Mouse (Mus musculus): ENCODE results near the gene Cdh5. TPM values are rescaled to one million over a fixed set of nuclear protein-coding genes. Genes with fewer than 3 reads are reported as not detected.

Cdh5 gene
- polyA plus RNA-seq, 1 experiment from 2014 or later: 19.7 TPM

DNA sequence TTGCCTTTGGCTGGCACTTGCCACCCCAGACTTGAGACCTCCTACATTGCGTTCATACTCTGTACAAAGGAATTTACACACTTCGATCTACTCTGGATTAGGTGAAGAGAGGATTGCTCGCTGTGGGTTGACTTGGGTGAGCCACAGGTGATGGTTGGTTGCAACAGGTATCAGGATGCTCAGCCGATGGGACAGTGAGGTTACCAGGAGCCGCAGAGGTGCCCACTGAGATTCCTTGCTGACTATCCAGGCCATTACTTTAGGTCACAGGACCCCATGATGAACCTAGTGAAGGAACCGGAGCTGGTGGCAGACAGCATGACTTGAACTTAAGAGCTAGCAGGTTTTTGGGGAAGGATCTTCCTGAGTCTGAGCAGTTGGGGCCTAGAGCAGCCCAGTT is 71.0 kb downstream of the Cdh5 start:
- Histone ChIP-seq H3K36me3 (replicated peaks; ENCODE audit: control insufficient read depth, insufficient read depth, low read depth, low read length) (no peaks in the 10 kb centered on the region), H3K9ac (replicated peaks; ENCODE audit: low read length) (no peak overlapping the region), H3K4me3 (ENCODE audit: low read depth, low read length) (no peak overlapping the region), H3K9me3 (replicated peaks; ENCODE audit: control insufficient read depth, low read length) (no peaks in the 10 kb centered on the region; the same call in 1 of the 2 replicates), H3K4me2 (ENCODE audit: low read depth, low read length) (no peak overlapping the region), H3K4me1 (ENCODE audit: control insufficient read depth, insufficient read depth, low read length) (no peaks in the 10 kb centered on the region; the same call in 1 of the 2 replicates), H3K27ac (replicated peaks; ENCODE audit: low read depth, low read length) (no peak overlapping the region), H3K27me3 (ENCODE audit: control insufficient read depth, insufficient read depth, low read length) (peaks cover 37% of the 10 kb centered on the region)
- no peak for ATAC-seq (replicated peaks; ENCODE audit: insufficient number of reproducible peaks, low FRiP score, low TSS enrichment, low read depth)
- no peak for DNase-seq (ENCODE audit: low spot score)
- WGBS: 84% methylated on average over 6 of the region's 6 CpGs

DNA sequence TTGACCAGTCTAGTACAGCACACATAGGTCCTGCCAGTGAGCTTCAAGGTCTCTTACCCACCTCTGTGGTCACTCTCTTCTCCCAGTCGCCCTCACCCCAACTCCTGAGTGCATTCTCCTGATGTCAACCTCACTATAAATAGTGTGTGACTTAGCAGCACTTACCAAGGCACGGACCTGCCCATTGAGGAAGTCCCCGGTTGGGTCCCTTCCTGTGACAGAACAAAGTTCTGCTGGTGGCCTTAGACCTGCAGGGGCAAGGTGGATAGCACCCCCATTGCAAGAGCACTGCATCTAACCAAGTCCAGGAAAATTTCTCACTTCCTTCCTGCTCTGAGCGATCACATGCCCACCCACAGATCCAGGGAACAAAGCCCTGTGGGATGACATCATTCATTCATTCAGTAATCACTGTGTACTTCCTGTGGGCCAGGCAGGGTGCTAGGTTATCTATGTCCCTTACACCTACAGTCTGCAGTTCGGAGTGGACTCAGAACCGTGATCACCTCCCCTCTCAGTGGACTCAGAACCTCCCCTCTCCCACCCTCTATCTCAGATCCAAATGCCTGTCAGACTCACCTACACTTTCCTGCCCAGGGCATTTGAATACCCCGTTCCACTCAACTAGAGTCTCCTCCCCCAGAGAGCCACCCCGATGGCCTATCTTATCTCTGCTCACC is 74.6 kb downstream of the Cdh5 start:
- H3K4me3 ChIP-seq (ENCODE audit: low read depth, low read length): no peak overlapping the region
- 73% methylated on average over 8 of the region's 8 CpGs for WGBS
- ATAC-seq (replicated peaks; ENCODE audit: insufficient number of reproducible peaks, low FRiP score, low TSS enrichment, low read depth): no peak

DNA sequence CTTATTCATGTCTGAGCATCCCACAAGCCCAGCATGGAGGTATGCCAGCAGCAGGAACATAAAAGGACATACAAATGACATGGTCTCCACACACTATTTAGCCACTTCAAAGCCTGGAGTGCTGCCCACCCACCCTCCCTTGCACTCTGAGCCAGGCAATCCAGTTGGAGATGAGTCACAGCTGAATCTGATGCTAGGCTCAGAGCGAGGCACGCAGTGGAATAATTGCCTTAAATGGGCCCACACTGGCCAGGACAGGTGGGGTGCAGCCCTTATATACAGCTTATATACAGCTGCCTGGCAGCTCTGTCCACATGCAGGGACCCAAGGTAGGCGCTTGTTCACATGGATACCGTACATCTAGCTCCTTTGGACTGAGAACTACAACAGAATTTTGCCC is 75.6 kb downstream of the Cdh5 start:
- H3K27me3 ChIP-seq (ENCODE audit: control insufficient read depth, insufficient read depth, low read length): peaks cover 13% of the 10 kb centered on the region
- no peak overlapping the region for H3K27ac ChIP-seq (replicated peaks; ENCODE audit: low read depth, low read length)
- H3K4me1 ChIP-seq (ENCODE audit: control insufficient read depth, insufficient read depth, low read length): no peaks in the 10 kb centered on the region
- no peak overlapping the region for H3K4me2 ChIP-seq (ENCODE audit: low read depth, low read length)
- no peaks in the 10 kb centered on the region; the same call in 1 of the 2 replicates for H3K9me3 ChIP-seq (replicated peaks; ENCODE audit: control insufficient read depth, low read length)
- WGBS: 82% methylated on average over 4 of the region's 4 CpGs
- H3K9ac ChIP-seq (replicated peaks; ENCODE audit: low read length): no peak overlapping the region
- no peaks in the 10 kb centered on the region for H3K36me3 ChIP-seq (replicated peaks; ENCODE audit: control insufficient read depth, insufficient read depth, low read depth, low read length)
- DNase-seq (ENCODE audit: low spot score): no peak
- ATAC-seq (replicated peaks; ENCODE audit: insufficient number of reproducible peaks, low FRiP score, low TSS enrichment, low read depth): no peak
- H3K4me3 ChIP-seq (ENCODE audit: low read depth, low read length): no peak overlapping the region

More for the DNA sequence above, 74.6 kb downstream of the Cdh5 start:
- Histone ChIP-seq H3K4me2 (ENCODE audit: low read depth, low read length) (no peak overlapping the region), H3K9me3 (replicated peaks; ENCODE audit: control insufficient read depth, low read length) (no peaks in the 10 kb centered on the region; the same call in 1 of the 2 replicates), H3K27me3 (ENCODE audit: control insufficient read depth, insufficient read depth, low read length) (peaks cover 21% of the 10 kb centered on the region), H3K4me1 (ENCODE audit: control insufficient read depth, insufficient read depth, low read length) (no peaks in the 10 kb centered on the region), H3K36me3 (replicated peaks; ENCODE audit: control insufficient read depth, insufficient read depth, low read depth, low read length) (no peaks in the 10 kb centered on the region), H3K9ac (replicated peaks; ENCODE audit: low read length) (no peak overlapping the region), H3K27ac (replicated peaks; ENCODE audit: low read depth, low read length) (no peak overlapping the region)
- no peak for DNase-seq (ENCODE audit: low spot score)

DNA sequence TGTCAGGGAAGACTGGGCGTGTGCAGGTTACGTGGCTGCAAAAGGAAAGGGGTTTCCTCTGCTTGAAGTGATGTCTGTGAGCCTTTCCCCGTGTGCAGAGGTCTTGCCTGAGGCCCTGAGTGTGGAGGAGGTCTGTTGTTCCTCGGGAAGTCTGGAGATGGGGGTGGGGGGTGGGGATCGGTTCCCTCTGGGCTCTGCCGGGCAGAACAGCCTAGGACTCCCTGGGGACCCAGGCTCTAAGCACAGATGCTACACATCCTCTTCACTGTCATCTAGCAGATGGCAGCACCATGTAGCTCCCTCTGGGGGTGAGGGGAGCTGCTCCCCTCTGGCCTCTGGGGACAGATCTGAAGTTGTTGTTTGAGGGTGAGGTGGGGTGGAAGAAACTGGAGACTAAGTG is 83.5 kb downstream of the Cdh5 start:
- ATAC-seq (replicated peaks; ENCODE audit: insufficient number of reproducible peaks, low FRiP score, low TSS enrichment, low read depth) (no peak; the same call in 1 of the 2 replicates), DNase-seq (ENCODE audit: low spot score) (no peak)
- no peak overlapping the region for H3K9ac ChIP-seq (replicated peaks; ENCODE audit: low read length)
- 13% methylated on average over 6 of the region's 6 CpGs for WGBS
- H3K4me3 ChIP-seq (ENCODE audit: low read depth, low read length): no peak overlapping the region
- no peaks in the 10 kb centered on the region for H3K4me1 ChIP-seq (ENCODE audit: control insufficient read depth, insufficient read depth, low read length)
- no peaks in the 10 kb centered on the region for H3K9me3 ChIP-seq (replicated peaks; ENCODE audit: control insufficient read depth, low read length)
- no peak overlapping the region for H3K4me2 ChIP-seq (ENCODE audit: low read depth, low read length)
- H3K36me3 ChIP-seq (replicated peaks; ENCODE audit: control insufficient read depth, insufficient read depth, low read depth, low read length): no peaks in the 10 kb centered on the region
- no peak overlapping the region for H3K27ac ChIP-seq (replicated peaks; ENCODE audit: low read depth, low read length)
- H3K27me3 ChIP-seq (ENCODE audit: control insufficient read depth, insufficient read depth, low read length): no peaks in the 10 kb centered on the region

DNA sequence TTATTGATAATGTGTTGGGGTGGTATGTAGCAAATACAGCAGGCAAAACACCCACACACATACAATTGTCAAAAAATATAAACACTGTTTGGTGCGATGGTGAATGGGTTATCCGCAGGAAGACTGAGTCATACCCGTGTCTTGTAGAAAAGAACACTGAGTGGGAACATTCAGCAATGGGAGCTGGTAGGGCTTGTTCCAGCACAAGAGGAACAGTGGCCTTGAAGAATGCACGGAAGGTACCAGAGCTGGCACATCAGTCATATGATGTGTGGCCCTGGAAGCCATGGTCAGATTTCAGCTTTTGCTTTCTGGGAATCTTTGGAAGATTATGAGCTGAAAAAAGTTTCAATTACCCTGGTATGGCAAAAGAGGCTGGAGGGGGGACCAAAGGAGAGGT is 85.4 kb downstream of the Cdh5 start:
- Histone ChIP-seq H3K36me3 (replicated peaks; ENCODE audit: control insufficient read depth, insufficient read depth, low read depth, low read length) (no peaks in the 10 kb centered on the region), H3K9me3 (replicated peaks; ENCODE audit: control insufficient read depth, low read length) (no peaks in the 10 kb centered on the region), H3K4me2 (ENCODE audit: low read depth, low read length) (no peak overlapping the region), H3K4me3 (ENCODE audit: low read depth, low read length) (no peak overlapping the region), H3K9ac (replicated peaks; ENCODE audit: low read length) (no peak overlapping the region), H3K27me3 (ENCODE audit: control insufficient read depth, insufficient read depth, low read length) (no peaks in the 10 kb centered on the region), H3K4me1 (ENCODE audit: control insufficient read depth, insufficient read depth, low read length) (no peaks in the 10 kb centered on the region), H3K27ac (replicated peaks; ENCODE audit: low read depth, low read length) (no peak overlapping the region)
- DNase-seq (ENCODE audit: low spot score) (no peak), ATAC-seq (replicated peaks; ENCODE audit: insufficient number of reproducible peaks, low FRiP score, low TSS enrichment, low read depth) (no peak)
- 90% methylated on average over 4 of the region's 4 CpGs for WGBS

DNA sequence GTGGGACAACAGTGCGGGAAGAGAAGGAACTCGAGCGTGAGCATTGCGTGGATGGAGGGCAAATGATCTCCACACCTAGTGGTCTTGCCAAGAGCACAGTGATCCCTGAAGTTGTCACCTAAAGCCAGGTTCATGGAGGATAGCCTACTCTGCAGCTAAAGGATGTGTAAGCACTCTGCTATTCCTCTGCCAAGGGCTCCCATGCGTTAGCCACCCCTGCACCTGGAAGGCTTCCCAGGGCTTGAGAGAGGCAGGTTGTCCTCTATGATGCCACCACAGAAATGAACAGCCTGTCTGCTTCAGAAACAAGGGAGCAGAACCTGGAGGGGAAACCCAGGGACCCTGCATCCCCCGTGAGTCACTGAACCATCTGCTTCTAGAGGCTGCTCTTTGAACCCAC is 86.2 kb downstream of the Cdh5 start:
- Histone ChIP-seq H3K27me3 (ENCODE audit: control insufficient read depth, insufficient read depth, low read length) (no peaks in the 10 kb centered on the region), H3K9me3 (replicated peaks; ENCODE audit: control insufficient read depth, low read length) (no peaks in the 10 kb centered on the region), H3K4me1 (ENCODE audit: control insufficient read depth, insufficient read depth, low read length) (no peaks in the 10 kb centered on the region), H3K4me3 (ENCODE audit: low read depth, low read length) (no peak overlapping the region), H3K27ac (replicated peaks; ENCODE audit: low read depth, low read length) (no peak overlapping the region), H3K4me2 (ENCODE audit: low read depth, low read length) (no peak overlapping the region), H3K36me3 (replicated peaks; ENCODE audit: control insufficient read depth, insufficient read depth, low read depth, low read length) (no peaks in the 10 kb centered on the region), H3K9ac (replicated peaks; ENCODE audit: low read length) (no peak overlapping the region)
- ATAC-seq (replicated peaks; ENCODE audit: insufficient number of reproducible peaks, low FRiP score, low TSS enrichment, low read depth) (no peak), DNase-seq (ENCODE audit: low spot score) (no peak)
- 88% methylated on average over 6 of the region's 6 CpGs for WGBS

DNA sequence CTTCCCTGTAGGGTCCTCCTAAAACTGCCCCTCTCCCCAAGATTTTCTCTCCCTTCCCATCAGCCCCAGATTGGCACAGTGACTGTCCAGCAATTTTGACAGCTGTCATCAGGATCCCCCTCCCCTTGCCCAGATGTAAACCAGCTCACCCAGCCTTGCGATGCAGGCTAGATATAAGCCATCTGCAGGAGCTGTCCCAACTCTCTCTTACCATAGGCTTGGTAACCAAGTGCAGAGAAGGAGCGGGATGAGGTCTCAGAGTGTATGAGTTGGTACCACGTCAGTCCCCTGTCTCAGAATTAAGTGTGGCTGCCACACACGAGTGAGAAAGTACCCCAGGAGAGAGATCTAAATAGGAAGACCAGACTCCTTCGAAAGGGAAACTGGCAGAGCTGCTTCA is 87.0 kb downstream of the Cdh5 start:
- H3K9me3 ChIP-seq (replicated peaks; ENCODE audit: control insufficient read depth, low read length): no peaks in the 10 kb centered on the region
- DNase-seq (ENCODE audit: low spot score): no peak
- no peak overlapping the region for H3K4me3 ChIP-seq (ENCODE audit: low read depth, low read length)
- 66% methylated on average over 5 of the region's 5 CpGs for WGBS
- no peaks in the 10 kb centered on the region for H3K36me3 ChIP-seq (replicated peaks; ENCODE audit: control insufficient read depth, insufficient read depth, low read depth, low read length)
- no peaks in the 10 kb centered on the region for H3K27me3 ChIP-seq (ENCODE audit: control insufficient read depth, insufficient read depth, low read length)
- H3K4me1 ChIP-seq (ENCODE audit: control insufficient read depth, insufficient read depth, low read length): no peaks in the 10 kb centered on the region
- no peak for ATAC-seq (replicated peaks; ENCODE audit: insufficient number of reproducible peaks, low FRiP score, low TSS enrichment, low read depth)
- no peak overlapping the region for H3K4me2 ChIP-seq (ENCODE audit: low read depth, low read length)
- no peak overlapping the region for H3K9ac ChIP-seq (replicated peaks; ENCODE audit: low read length)
- no peak overlapping the region for H3K27ac ChIP-seq (replicated peaks; ENCODE audit: low read depth, low read length)

DNA sequence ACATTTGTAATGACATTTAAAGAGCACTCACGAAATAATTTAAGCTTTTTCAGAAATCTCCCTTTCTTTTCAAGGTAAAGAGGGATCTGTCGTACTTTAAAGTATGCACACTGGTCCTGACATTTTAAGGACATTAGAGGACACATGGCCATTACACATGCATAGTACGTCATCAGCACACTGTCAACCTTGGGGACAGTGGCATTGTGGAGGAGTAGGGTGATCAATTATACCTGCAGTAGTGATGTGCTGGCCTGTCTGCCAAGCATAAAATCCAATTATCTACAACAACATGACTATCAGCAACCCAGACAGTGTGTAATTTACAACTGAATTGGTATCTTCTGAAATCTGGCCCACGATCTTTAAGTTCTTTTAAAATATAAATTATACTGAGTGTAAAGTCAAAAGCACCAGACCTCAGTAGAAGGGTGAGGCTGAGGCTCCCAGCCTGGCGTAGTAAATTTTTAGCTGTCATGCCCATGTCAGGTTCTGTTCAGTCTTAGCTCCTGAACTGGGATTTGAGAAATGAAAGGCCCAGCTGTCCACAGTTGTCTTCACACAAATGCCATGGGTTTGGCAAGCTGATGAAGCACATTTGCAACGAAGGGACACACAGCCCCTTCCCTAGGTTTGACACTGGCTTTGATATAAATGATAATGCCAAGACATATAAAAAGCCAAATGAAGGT is 89.5 kb downstream of the Cdh5 start:
- ATAC-seq (replicated peaks; ENCODE audit: insufficient number of reproducible peaks, low FRiP score, low TSS enrichment, low read depth): no peak
- Histone ChIP-seq H3K4me3 (ENCODE audit: low read depth, low read length) (no peak overlapping the region), H3K9ac (replicated peaks; ENCODE audit: low read length) (no peak overlapping the region), H3K36me3 (replicated peaks; ENCODE audit: control insufficient read depth, insufficient read depth, low read depth, low read length) (no peaks in the 10 kb centered on the region), H3K4me1 (ENCODE audit: control insufficient read depth, insufficient read depth, low read length) (no peaks in the 10 kb centered on the region), H3K9me3 (replicated peaks; ENCODE audit: control insufficient read depth, low read length) (no peaks in the 10 kb centered on the region), H3K27ac (replicated peaks; ENCODE audit: low read depth, low read length) (no peak overlapping the region), H3K27me3 (ENCODE audit: control insufficient read depth, insufficient read depth, low read length) (no peaks in the 10 kb centered on the region), H3K4me2 (ENCODE audit: low read depth, low read length) (no peak overlapping the region)
- no peak for DNase-seq (ENCODE audit: low spot score)
- 81% methylated on average over 6 of the region's 6 CpGs for WGBS
